Mouse (Mus musculus) lung, postnatal 25 days (tissue): ENCODE measurements around the gene Gpr65.
"Not testable (repeated sequence)": the region's sequence is repeated elsewhere in the genome, so short reads cannot be mapped to it uniquely, and the experiment has no call there.

ENCODE experiments used
- DNase-seq: peaks from one replicate; pipeline ENCODE4 v3.0.0; 2022; ENCODE audit warnings: low spot score

The Gpr65 gene

DNA sequence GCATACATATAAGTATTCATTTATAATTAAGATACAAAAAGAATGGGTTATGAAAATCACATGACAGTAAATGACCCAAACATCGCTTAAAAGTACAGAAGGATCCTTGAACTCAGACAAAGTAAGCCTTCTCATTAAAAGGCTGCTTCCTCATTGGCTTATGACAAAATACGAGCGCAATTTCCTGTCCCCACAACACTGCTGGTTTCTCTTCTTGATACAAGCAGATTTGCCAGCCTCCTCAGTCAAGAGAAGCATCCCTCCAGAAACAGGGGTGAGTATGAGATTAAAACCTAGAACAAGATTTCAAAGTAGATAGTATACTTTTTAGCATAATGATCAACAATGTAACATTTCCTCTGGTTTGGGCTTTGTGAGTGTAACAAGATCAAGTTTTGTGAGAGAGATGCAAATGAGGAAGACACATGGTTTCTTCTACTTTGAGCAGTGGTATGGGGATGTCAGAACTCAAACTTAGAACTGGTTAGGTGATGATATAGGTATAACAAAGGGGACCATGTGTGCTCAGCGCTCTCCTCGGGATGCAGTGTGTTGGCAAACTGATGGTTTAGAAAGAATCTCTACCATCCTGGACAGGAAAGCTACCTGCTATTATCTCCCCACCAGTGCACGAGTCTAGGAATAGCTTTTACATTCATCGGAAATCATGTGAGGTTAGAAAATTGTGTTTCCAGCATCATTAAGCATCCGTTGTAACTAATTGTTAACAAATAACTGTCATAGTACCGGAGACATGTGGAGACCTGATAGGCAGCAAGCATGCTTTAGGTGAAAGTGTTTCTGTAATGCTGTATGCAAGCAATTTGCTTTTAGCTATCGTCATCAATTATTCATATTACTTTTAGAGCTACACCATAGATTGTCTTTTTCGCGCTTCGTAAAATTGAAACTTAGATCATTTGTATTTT, at the start of gene Gpr65:
Gpr65 (plus strand) TSS at position 195 of the 929 bp plus-strand sequence.
- DNase-seq: no peak

DNA sequence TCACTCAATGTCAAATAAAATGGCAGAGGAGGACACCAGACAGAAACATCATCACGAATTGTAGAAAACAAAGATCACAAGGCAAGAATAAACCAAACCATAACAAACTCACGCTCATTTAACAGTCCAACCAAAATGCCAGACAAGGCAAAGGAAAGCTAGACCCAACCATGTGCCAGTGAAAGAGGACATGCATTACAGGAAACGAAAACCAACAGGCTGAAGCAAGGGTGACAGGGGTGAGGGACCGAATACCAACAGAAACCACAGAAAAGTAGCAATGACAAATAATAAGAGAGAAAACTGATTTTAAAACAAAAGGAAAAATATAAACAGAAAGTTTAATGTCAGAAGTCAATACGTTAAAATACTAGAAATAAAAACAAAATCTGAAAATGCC, 45.1 kb upstream of the Gpr65 start:
- DNase-seq: no peak

DNA sequence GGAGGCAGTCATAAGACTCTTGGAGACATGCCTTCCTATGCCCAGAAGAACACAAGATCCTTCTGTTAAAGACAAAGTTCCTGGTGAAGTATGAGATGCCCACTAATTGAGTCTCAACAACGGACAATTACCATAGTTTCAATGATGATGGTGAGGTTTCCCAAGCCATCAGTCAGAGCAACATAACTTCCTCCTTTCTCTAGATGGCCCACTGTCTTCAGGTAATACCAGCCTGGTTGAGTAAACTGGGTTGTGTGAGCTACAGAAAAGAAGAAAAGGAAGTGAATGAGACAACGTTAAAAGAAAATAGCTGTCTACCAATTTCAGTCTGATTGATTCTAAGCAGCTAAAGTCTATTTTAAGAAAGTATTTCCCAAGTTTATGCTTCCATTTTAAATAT, 41.4 kb upstream of the Gpr65 start:
- no peak for DNase-seq

DNA sequence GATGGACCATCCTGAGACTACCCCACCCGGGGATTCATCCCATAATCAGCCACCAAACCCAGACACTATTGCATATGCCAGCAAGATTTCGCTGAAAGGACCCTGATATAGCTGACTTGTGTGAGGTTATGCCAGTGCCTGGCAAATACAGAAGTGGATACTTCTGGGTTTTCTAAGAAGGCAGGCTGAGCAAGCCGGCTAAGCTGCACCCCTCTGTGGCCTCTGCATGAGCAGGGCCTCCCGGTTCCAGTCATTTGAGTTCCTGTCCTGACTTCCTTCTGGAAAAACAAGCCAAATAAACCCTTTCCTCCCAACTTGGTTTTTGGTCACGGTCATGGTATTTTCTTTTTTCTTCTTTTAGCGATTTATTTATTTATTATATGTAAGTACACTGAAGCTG, 30.0 kb upstream of the Gpr65 start:
- DNase-seq: not testable (repeated sequence)

DNA sequence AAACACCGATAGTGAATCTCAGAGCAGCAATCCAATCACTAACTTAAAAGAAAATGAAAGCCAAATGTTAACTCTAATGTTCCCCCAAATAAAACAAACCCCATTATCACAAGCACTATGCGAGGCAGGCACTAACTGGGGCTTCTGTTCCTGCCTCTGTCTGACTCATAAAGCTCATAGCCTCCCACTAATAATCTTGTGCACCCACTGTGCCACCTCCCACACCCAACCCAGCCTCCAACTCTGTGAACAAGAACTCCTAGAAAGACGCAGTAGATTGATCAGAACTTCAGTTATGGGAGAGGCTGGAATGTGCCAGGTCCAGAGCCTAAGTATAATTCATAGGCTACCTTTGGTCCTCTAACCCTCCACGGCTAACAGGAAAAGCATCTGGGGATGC, 24.3 kb upstream of the Gpr65 start:
- DNase-seq: no peak

DNA sequence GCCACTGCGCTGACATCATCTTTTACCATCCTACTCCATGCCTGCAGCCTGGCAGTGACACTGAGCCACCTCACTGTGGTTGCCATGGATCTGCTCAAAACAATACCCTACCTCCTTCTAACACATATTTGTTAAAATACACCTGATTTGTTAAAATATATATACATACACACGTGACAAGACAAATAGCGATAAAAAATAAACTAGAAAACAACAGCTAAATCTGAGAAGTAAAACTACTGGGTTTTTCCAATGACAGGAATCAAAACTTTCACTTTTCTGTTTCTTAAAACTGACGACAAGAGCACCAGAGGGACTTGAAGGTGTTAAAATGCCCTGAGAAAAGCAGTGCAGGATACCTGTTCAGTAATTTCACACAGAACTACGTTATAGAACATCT, 23.6 kb upstream of the Gpr65 start:
- no peak for DNase-seq

DNA sequence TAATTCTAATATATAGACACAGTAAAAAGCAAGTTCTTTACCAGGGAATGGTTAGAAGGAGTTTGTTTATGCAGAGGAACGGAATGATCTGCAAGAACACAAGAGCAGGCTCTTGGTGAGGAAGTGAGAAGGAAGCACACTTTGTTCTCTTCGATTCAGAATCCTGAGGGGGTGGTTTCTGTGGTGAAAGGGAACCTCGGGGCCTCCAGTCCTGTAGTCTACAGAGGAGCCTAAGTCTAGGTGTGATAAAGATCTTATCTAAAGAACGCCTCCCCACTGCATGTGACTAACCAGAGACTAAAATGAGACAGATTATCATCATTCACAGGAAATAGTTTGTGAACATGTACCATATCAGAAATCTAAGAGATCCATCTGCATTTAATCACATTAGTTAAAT, 21.6 kb upstream of the Gpr65 start:
- DNase-seq: no peak

DNA sequence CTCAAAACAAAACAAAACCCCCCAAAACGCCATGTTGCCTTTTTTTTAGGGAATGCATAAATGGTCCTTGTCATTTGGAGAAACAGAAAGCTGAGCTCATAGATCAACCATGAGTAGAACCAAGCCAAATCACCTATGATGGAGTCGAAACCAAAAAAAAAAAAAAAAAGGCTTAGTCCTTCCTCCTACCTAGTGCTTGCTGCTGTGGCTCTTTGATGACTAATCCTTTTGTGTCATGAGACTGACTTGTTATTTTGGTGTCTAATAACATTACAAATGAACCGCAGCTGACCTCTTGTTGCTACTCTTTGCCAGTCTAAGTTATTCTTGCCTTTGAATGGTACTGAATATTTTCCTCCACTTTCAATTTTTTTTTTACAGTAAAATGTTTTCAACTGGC, 18.8 kb upstream of the Gpr65 start:
- no peak for DNase-seq

DNA sequence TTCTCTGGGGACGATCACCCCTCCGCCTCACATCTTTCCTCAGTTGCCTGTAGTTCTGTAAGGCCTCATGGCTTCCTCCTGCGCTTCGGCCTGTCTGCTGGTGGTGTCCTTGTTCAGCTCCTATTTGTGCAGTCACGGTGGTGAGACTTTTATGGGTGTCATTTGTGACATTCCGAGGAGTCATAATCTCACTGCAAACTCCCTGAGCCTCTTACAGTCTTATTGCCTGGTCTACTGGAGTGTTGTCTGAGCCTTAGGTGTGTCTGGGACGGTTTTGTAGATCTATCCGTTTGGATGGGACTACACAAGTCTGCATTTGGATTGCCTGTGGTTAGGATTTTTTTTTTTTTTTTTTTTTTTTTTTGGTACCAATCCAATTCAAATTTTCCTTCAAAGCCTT, 18.1 kb upstream of the Gpr65 start:
- DNase-seq: no peak

DNA sequence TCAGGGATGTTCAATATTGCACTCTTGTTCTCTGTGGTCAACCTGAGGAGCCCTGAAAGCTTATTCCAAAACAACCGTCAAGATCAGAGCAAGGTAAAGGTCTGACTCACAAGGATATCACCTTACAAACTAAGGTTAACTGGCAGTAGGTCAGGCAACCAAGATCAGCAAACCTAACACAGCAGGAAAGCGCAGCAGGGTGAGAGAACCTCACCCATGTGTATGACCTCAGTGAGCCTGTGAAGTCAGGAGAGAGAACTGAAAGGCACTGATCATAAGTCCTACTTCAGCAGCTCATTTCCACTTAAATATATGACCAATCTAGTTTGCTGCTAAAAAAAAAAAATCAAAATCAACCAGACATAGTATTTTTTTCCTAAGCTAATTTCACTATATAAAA, 16.0 kb upstream of the Gpr65 start:
- no peak for DNase-seq

DNA sequence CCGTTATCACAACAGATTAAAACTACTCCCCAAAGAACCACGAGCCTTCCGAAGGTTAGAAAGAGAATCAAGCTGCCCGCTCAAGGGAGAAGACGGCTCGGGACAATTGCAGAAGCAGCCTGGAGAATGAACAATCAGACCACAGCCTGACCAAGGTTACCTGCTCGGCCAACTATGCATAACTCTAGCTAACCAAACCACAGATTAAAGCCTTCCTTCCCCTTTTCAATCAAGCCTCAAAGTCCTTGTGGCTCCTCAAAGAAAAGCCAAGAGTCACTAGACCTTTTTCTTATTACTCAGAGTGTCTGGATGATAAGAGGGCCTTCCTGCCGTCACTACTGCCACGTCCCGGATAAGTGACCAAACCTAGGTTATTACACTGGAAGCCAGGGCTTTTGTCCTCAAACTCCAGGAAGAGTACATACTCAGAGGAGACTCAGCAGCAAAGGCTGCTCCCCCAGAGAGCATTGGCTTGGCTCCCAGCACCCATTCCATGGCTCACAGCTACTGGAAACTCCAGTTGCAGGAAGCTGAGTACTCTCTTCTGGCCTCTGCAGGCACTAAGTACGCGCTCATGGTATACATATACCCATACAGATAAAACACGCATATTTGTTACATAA, 13.0 kb upstream of the Gpr65 start:
- peak; percentile 50 for DNase-seq

DNA sequence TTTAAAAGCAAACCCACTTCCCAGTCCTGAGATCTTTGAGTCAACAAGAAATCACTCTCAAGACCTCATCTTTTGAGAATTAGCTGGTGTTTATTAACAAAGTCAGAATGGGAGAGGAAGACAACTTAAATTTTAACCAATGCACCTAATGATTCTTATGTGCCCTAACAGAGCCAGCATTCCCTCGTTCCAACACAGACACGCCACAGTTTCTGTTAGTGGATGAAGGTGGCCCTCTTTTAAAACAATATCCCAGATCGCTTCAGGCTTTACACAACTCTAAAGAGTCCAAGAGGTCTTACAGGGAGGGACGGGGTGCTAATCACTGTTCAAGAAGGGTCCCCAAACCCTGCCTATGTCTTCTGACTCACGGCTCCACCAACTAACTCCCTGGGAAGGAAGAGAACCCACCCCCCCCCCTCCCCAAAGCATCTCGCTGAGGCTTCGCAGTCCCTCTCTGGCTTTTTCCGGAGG, 10.0 kb upstream of the Gpr65 start:
- DNase-seq: no peak

DNA sequence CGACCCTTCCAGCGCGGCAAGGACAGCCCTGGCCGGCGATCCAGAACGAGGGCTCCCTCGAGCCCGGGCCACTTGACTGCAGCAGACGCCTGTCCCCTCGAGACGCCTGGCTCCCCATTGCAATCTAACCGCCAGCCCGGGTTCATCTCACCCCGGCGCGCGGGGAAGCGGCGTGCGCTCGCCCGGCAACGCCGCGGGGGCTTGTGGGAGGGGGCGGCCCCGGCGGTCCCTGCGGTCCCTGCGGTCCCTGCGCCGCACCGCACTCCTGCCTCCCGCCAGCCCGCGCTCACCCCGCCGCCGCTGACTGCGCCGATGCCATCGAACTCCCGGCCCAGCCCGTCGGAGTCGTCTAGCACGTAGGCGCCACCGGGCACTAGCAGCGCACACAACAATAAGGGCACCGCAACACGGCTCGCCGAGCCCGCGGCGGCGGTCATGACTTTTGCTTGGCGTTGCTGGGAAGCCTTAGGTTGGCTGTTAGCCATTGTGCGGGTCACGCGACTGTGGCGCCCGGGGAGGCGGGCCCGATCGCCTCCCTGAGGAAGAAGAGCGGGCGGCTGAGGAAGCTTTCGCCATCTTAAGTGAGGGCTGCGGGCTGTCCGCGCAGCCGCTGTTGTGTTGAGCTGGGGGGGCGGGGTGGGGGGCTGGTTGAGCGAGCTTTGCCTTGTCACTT, 9.5 kb upstream of the Gpr65 start, which contains the start of gene Galc:
Galc (minus strand) TSS at position 615 of the 673 bp plus-strand sequence.
- peak; percentile 88 for DNase-seq

DNA sequence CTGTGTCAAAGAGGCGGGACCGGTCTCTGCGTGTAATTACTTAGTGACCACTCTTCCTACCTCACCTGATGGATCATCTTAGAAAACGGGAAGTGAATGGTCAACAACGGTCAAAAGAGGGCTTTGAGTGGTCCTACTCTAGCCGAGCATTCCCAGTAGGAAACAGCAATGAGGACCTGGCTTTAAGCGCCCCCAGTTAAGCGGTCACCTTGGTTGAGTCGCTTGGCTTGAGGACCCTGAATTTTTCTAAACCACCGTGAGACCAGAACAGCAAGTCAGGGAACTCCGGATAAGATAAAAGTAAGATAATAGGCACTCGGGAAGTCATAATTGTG, 8.9 kb upstream of the Gpr65 start:
- no peak for DNase-seq

DNA sequence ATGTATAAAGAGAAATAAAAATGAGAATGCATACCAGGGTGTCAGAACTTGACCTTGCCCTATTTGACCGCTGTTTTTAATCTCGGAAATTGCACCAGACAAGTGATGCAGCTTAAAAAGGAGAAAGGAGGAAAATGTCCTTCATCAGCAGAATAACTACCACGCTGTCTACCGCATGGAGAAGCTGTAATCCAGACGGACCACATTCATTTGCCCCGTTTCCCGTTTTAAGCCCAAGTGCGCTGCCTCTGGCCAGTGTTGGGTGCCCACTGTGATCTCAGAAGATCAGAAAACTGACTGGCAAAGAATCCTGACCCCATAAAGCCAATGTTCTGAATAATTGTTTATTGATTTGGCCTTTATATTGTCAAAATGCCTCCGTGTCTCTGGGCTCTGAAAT, 2.7 kb upstream of the Gpr65 start:
- no peak for DNase-seq

DNA sequence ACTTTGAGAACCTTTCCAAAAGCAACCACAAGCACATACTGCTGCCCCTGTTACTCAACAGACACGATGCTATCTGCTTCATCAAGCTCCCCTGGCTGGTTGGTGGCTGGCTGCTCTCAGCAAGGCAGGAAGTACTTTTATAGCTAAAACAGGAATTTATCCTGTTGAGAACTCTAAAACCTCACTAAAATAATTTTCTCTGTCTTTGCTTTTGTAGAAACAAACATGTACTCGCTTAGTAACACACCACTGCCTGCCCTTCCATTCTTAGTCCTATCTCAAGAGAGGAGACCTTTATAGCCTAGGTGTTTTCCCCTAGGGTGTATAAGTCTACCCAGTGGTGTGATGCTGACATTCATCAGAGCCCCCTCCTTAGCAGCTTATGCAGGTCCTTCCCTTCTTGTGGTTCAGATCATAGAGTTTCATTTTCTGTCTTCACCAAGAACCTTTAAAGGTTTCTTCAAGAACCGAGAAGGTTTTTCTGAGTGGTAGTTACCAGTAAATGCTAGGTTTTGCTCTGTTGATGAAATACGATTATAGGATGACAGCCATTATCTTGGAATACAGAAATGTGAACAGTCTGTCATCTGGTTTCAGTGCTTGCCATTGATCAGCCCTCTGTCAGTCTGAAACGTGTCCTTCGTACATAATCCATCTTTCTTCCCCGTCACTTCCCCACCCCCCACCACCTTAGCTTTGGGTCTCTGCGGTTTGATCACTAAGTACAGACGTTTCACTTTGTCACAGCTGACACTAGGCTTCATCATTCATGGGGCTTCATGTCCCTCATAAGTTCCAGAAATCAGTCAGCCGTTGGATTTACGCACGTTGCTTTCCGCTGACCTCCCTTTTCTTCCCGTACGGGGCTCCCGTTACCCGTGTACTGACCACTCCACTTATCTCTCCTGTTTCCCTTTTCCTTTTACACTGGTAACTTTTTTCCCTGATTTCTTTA, 1.6 kb downstream of the Gpr65 start:
- DNase-seq: no peak

DNA sequence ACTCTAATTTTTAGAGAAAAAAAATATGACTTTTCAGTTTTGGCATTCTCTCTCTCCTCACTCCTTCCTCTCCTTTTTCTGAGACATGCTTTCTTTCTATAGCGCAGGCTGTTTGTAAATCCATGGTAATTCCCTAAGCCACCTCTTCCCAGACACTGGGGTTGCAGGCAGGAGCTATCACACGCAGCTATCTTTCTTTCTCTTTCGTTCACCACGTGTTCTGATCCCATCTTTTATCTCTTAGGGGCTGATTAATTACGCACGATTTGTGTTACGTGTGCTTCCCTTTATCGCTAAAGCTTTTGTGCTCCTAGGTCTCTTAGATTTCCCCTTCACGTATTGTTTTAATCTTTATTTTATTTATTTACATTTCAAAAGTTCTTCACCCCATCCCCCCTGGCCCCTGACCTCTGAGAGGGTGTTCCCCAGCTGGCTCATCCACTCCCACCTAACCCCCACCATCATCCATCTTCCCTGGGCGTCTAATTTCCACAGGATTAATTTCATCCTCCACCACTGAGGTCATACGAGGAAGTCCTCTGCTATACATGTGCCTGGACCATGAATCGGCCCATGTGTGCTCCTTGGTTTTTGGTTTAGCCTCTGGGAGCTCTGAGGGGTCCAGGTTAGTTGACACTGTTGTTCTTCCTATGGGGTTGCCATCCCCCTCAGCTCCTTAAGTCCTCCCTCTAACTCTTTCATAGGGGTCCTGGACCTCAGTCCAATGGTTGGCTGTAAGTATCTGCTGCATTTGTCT, 2.6 kb downstream of the Gpr65 start:
- no peak for DNase-seq

DNA sequence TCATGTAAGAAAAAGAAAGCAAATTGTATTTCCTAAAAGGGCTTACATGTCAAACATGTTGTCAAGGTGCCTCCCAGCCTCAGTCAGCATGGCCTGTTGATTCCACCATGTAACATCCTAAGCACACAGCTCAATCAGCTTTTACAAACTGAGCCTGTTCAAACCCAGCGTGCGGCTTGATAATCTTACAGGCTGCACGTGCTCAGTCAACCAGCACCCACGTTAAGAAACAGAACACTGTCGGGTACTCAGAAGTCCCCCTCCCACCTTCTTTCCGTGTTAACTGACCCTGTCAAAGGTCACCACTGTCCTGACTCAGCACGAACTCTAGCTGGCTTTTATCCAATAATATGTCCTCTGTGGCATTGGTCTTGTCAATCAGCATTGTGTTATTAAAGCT, 4.0 kb downstream of the Gpr65 start:
- DNase-seq: no peak

DNA sequence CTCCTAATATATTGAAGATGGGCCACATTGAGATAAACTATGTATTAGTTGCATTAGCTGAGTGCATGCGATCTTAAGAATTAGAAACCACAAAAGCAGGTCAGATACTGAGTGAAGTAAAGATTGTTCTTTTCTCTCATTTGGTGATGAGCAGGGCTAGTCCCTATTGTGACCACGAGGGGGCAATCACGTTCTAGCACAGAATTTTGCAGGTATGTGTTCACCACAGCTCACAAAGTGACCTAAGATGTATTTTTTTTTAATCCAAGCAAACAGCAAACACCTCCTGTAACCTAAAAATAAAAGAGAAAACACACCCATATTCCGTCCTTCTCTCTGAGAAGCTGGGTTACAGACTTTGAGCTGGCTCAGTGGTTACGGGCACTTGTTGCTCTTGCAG, 12.1 kb downstream of the Gpr65 start:
- DNase-seq: peak; percentile 41

DNA sequence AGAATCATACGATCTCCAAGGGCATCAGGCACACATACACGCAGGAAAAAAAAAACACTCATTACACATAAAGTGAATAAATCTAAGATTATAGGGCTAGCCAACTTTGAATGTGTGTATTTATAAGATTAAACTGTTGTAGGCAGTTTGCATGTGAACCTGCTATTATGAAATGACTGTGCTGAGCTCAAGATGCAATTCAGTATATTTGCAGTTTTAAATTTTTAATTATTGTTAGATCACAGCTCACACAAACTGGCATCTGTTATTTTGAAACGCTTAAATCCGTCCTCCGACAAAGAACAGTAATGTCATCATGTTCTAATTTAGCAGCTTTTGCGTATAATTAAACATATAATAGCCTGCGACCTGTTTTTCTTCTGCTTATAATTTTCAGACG, 12.6 kb downstream of the Gpr65 start:
- no peak for DNase-seq
